Mouse (Mus musculus) gastrocnemius, adult 8-10 months (tissue): ENCODE results near the gene Shc4. TPM values are rescaled to one million over a fixed set of nuclear protein-coding genes. Genes with fewer than 3 reads are reported as not detected.
A peak's percentile ranks its signal among the peaks of the same experiment; 100 is the strongest.

Experiments
- DNase-seq, 2 experiments: peaks; one replicate each; pipeline ENCODE4 v3.0.0; 2022; ENCODE audit warnings: low spot score in 2 of 2
- total RNA-seq, 4 experiments: library from RNA; stranded (reverse); gene quantifications; 2 replicates each; pipeline ENCODE4 v1.2.4; 2022

Gene Shc4
- total RNA-seq, 4 experiments from 2014 or later = 0.75 to 0.99 (median 0.82) TPM

DNA sequence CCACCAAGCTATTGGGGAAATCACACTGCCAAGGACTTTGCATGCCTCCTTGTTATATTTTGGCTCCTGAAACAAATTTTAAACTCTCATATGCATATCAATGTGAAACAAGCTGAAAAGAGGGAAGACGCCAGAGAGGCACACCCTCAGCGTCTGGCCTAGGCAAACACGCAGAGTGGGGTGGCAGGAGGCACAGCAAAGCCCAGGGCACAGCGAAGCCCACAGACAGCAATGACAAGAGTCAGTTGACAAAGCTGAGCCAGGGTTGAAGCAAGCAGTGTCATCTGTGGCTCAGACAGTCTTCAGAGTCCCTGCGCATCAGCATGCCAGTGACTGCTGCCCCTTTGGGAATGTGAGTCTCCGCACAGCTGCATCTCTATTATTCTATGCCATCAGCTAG is 79.0 kb downstream of the Shc4 start:
- no peak for DNase-seq

DNA sequence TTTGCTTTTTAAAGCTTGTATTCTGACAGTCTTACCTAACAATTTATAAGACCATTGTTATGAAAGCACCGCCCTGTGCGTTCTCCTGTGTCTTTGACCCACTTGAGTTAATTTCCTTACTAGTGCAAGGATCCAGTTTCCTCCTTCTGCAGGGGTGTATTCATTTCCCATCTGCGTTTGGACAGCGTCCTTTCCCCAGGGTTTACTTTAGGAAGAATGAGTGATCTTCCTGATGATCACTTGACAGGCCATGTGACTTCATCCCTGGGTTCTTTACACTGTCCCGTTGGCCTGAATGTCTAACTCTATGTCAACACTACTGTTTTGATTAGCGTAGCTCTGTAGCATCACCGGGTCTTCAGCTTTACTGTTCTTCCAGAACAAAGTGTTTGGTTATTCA is 86.6 kb downstream of the Shc4 start:
- no peak for DNase-seq

- no peak for DNase-seq
Observed at GRCm38 (mm10) chr2:125630010-125630409, 93.9 kb downstream of the Shc4 start.

GRCm38 (mm10) chr2:125628487-125628886 is 95.5 kb downstream of the Shc4 start:
- DNase-seq = no peak

DNA sequence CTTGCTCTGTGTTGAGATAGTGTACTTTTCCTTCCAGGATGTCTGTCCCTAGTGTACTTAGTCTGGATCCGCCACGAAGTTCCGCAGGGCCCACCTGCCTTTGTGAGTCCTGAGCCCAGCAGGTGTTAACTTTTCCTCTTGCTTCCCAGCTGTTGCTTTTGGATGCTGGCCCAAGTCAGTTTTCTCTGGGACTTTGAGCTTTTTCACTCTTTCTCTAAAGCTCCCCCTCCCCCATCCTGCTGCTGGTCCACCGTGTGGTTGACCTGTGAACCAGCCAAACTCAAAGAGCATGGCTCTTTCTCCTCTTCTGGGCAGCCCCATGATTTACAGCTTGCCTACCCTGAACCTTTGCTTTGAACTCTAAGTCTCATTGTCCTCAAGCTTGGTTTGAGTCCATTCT is 97.4 kb downstream of the Shc4 start:
- DNase-seq = no peak

GRCm38 (mm10) chr2:125624837-125625351 is 99.1 kb downstream of the Shc4 start, which contains the start of gene Cep152:
Cep152 (minus strand) TSS chr2:125625113.
- DNase-seq = peak; percentile 96 to 98

- DNase-seq = no peak
Observed at GRCm38 (mm10) chr2:125624127-125624685, 99.7 kb downstream of the Shc4 start.

DNA sequence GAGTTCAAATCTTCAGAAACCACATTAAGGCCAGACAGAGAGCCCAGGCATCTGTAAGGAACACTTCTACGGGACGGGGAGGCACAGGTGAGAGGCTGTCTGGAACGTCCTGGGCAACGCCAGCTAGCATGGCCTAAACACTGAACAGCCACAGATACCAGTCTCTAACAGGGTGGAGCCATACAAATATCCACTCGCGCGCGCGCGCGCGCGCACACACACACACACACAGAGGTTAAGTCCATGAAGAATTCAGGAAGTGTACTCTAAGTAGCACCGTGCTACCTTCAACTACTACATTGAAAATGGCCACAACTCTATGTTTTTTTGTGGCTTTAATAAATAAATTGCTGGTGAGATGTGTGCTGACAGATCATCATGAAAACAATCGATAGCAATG is 100.7 kb downstream of the Shc4 start:
- DNase-seq = no peak

- DNase-seq = no peak
Observed at GRCm38 (mm10) chr2:125620213-125620907, 103.6 kb downstream of the Shc4 start.

GRCm38 (mm10) chr2:125615858-125616424 is 108.0 kb downstream of the Shc4 start:
- DNase-seq = no peak

GRCm38 (mm10) chr2:125615440-125615839 is 108.5 kb downstream of the Shc4 start:
- no peak for DNase-seq

- DNase-seq = peak in 1 of 2 experiments; percentile 20
Observed at GRCm38 (mm10) chr2:125606220-125606845, 117.6 kb downstream of the Shc4 start.

DNA sequence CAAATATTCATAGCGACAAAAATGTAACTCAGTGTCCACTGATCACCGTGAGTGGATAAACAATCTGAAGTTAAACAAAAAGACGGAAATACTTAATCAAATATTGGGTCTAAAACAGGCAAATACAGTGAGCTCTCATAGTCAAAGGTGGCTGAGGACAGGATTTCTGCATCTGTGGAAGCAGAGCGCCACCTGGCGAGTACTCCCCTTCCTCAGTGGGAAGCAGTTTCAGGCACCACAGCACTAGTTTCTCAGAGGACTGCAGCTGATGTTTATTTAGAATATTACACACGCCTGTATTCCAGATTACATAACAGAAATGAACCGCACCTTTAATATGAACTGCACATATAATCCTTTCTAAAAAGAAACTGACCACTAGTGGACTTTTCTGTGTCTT is 119.3 kb downstream of the Shc4 start:
- peak; percentile 49 to 59 for DNase-seq

DNA sequence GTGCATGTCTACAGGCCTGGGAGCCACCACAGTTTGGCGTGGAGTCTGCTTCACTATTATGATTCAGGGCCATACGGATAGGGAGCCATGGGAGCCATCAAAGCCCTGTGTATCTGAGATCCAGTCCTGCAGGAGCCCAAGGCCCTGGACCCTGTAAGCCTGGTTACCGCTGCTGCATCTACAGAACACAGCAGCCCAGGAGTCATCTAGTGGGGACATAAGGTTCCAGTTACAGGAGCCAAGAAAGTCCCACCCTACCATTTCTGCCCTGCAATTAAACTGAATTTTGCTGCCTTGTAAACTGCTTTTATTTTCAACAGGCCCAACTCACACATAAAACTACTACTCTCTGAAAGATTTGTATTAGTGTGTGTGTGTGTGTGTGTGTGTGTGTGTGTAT is 121.0 kb downstream of the Shc4 start:
- no peak for DNase-seq

- DNase-seq = no peak
Observed at GRCm38 (mm10) chr2:125598958-125599357, 125.0 kb downstream of the Shc4 start.

- no peak for DNase-seq
Observed at GRCm38 (mm10) chr2:125598251-125598650, 125.7 kb downstream of the Shc4 start.

DNA sequence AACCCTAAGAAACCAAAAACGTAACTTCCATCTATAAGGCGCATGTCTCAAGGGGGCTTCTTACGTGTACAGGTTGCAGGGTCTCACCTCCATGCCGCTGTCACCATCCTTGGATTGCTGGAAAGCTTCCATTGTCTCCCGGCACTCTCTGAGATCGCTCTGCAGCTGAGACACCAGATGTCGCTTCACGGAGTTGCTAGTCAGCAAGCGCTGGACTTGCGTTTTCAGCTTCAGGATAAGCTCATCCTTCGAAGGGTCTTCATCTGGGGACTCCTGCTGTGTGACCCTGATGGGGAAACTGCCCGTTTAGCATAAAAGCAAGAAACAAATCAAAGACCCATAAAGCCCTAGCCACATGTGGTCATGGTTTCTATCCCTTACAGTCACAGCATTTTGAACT is 129.2 kb downstream of the Shc4 start:
- DNase-seq = no peak

DNA sequence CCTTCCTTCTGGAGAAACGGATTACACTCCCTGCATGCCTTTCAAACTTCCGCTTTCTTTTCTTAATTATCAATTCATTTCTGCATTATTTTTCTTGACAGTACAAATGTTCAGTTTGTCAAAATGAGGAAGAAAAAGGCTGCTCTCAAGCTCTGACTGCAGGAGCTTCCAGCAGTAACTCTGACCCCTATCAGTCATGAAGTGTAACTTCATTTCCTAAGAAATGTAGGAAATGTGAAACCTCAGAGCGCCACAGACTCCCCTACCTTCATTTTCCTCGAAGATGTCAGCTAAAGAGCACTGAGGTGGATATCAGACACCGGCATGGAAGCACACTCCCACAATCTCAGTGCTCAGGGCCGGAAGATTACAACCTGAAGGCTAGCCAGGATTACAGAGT is 129.9 kb downstream of the Shc4 start:
- no peak for DNase-seq

DNA sequence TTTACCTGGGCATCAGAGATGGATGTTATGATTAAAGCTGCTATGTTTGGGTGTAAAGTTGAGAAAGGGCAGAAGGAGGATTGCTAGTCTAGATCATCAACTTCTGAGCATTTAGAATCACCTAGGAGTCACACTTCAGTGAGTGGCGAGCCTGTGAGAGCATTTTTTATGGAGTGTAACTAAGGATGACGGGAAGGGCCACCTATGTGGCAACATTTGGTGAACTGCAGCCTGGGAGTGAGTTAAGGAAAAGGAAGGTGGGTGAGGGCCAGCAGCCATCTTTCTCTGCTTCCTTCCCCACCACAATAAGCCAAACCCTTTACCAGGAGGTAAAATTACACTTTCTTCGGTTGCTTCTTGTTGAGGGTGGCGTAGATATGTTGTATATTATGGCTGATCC is 132.1 kb downstream of the Shc4 start:
- DNase-seq = no peak

DNA sequence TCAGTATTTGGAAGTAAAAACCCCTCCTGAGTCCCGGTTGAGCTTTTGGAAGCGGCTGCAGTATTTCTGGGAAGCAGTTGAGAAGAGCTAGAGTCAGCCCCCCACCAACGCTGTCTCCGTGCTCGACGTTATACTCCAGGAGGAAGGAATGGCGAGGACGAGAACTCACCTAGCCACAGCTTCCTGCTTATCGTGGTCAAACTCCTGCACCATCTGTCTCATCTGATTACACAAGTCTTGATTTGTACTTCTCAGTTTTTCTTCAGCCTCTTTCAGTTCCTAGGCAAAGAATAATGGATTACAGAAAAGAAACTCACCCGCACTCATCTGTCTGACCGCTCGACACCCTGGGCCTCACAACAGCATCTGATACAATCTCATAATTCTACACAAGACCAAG is 134.7 kb downstream of the Shc4 start:
- DNase-seq = no peak

GRCm38 (mm10) chr2:125581081-125581480 is 142.9 kb downstream of the Shc4 start:
- DNase-seq = no peak

DNA sequence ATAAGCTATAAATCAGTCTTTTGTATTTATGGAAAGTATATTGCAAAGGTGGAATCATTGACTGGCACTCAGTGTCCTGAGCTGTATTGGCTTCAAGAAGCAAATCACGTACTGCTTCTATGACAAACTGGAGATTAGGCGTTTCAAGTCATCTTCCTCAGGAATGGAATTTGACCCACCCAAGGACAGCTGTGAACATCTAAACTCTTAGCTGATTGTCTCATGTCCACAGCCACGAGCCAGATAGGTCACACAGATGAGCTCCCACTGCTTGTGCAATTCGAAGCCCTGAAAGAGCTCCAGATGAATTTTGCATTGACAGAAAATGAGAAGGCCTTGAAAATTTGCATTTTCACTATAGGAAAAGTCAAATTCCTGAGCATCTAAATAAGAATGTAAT is 146.3 kb downstream of the Shc4 start:
- DNase-seq = peak in 1 of 2 experiments; percentile 20
